Mouse (Mus musculus) lung, adult 10 weeks (tissue): ENCODE measurements around the gene Gmnc. TPM values are rescaled to one million over a fixed set of nuclear protein-coding genes. Genes with fewer than 3 reads are reported as not detected.

Experiments used
- polyA plus RNA-seq: library from polyadenylated mRNA; stranded (reverse); fragments of 350-450 nt; fragmentation: Illumina TruSeq; extraction: RNeasy Lipid Tissue Mini Kit (QIAGEN cat#74804); gene quantifications from one replicate; pipeline ENCODE4 v1.2.3, GENCODE M21; 2014; ENCODE audit warnings: low read depth, low replicate concordance; ENCODE audit not compliant: insufficient read depth

Gmnc gene
- polyA plus RNA-seq, result 1.4 TPM

GRCm38 (mm10) chr16:26991477-26992300 lies at the start of gene Gmnc:
Gene Gmnc (minus strand): TSS chr16:26991652.

